Mouse (Mus musculus): ENCODE data around the gene Ubxn11.

DNA sequence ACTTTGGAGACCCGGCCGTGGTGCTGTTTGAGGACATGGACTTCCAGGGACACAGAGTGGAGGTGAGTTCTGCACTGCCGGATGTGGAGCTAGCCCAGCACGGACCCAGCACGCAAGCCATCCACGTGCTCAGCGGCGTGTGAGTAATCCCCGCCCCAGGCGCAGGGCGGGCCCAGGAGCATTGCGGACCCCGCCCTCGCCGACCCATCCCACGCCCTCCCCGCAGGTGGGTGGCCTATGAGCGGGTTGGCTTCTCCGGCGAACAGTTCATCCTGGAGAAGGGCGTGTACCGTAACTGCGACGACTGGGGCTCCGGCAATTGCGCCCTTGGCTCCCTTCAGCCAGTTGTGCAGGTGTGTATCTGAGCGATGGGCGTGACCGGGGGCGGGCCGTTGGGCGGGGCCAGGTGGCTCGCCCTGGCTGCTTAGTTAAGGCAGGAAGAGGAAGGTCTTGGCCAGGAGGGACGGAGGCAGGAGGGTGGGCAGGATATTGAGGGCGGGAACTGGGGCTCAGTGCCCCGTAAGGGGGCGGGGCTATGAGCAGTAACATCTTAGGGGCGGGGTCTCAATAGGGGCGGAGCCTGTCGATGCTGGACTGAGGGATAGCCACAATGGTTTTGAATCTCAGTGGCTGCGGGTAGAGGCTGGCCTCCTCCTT, 20.5 kb upstream of the Ubxn11 start:
- TF ChIP-seq CTCF (IDR thresholded peaks at IDR 0.05; ENCODE audit: borderline replicate concordance, control insufficient read depth, extremely low read depth, insufficient read depth, low read length, poor library complexity) (0 out of 2 replicates have a peak, but pooled peaks have one; percentile 12), POLR2A (IDR thresholded peaks at IDR 0.05; ENCODE audit: control insufficient read depth, extremely low read depth, insufficient read depth, low read length, poor library complexity) (no peak)

Data from thymus, adult 2 months (tissue).